20 mouse cellular contexts compared by ENCODE assay signal in genomic region chr3:121308935-121309334, GRCm38 (mm10). TPM values are rescaled to one million over a fixed set of nuclear protein-coding genes. Genes with fewer than 3 reads are reported as not detected.
DNase-seq lines count a peak whose midpoint lies in the region; ATAC-seq and TF ChIP-seq lines count a peak whose summit lies in the region.
"Had no signal": no experiment of that assay in that cellular context is flagged by ENCODE, and none has a peak within 500 bp of the region (broad histone marks: within the 10 kb centered on the region; RNA-seq: fewer than 3 reads in every experiment).

No protein-coding gene starts in this region.

- ATAC-seq in embryonic facial prominence, embryonic 12.5 days (ENCODE audit: insufficient number of reproducible peaks, insufficient read depth, low FRiP score, low TSS enrichment): peak; percentile 48; the same call in 1 of the 2 replicates
- 0 out of 2 replicates have a peak, but pooled peaks have one; percentile 24 for ATAC-seq in intestine, embryonic 14.5 days (replicated peaks; ENCODE audit: low FRiP score, low TSS enrichment, low read depth)
- no peak for ATAC-seq in intestine, postnatal 0 days
- 0 out of 2 replicates have a peak, but pooled peaks have one; percentile 28 for ATAC-seq in stomach, embryonic 16.5 days (ENCODE audit: insufficient read depth, low FRiP score)
- no peak for ATAC-seq in stomach, postnatal 0 days (ENCODE audit: low FRiP score, low TSS enrichment)

- no peak for TF ChIP-seq EP300 in stomach, postnatal 0 days (optimal IDR thresholded peaks at IDR 0.05)

- no peaks in the 10 kb centered on the region for H3K9me3 ChIP-seq in embryonic facial prominence, embryonic 12.5 days
- H3K9me3 ChIP-seq in embryonic facial prominence, embryonic 10.5 days: no peaks in the 10 kb centered on the region
- H3K9me3 ChIP-seq in intestine, embryonic 14.5 days (ENCODE audit: control insufficient read depth, low read length): no peaks in the 10 kb centered on the region
- no peaks in the 10 kb centered on the region for H3K9me3 ChIP-seq in intestine, postnatal 0 days (ENCODE audit: control insufficient read depth)
- H3K9me3 ChIP-seq in stomach, embryonic 16.5 days (replicated peaks; ENCODE audit: control insufficient read depth, low read length): no peaks in the 10 kb centered on the region
- H3K9me3 ChIP-seq in stomach, postnatal 0 days (ENCODE audit: control insufficient read depth, low read length): no peaks in the 10 kb centered on the region
- H3K9me3 ChIP-seq: heart, embryonic 13.5 days; limb, embryonic 15.5 days had no signal

- WGBS in embryonic facial prominence, embryonic 12.5 days: 83% methylated on average over 5 of the region's 5 CpGs
- 90% methylated on average over 5 of the region's 5 CpGs for whole genome bisulfite sequencing in embryonic facial prominence, embryonic 10.5 days
- WGBS in intestine, embryonic 14.5 days: 74% methylated on average over 5 of the region's 5 CpGs
- WGBS in intestine, postnatal 0 days: 72% methylated on average over 5 of the region's 5 CpGs
- 85% methylated on average over 5 of the region's 5 CpGs for WGBS in stomach, embryonic 16.5 days
- 82% methylated on average over 5 of the region's 5 CpGs for WGBS in stomach, postnatal 0 days

- no peaks in the 10 kb centered on the region for H3K27me3 ChIP-seq in embryonic facial prominence, embryonic 12.5 days
- no peaks in the 10 kb centered on the region for H3K27me3 ChIP-seq in embryonic facial prominence, embryonic 10.5 days (replicated peaks; ENCODE audit: low read depth, poor library complexity, severe bottlenecking)
- H3K27me3 ChIP-seq in intestine, embryonic 14.5 days (replicated peaks; ENCODE audit: control insufficient read depth, insufficient read depth, low read length): no peaks in the 10 kb centered on the region
- H3K27me3 ChIP-seq in intestine, postnatal 0 days (replicated peaks; ENCODE audit: control insufficient read depth, insufficient read depth, low read length): no peaks in the 10 kb centered on the region
- H3K27me3 ChIP-seq in stomach, embryonic 16.5 days (ENCODE audit: control insufficient read depth, insufficient read depth, low read length): no peaks in the 10 kb centered on the region
- no peaks in the 10 kb centered on the region for H3K27me3 ChIP-seq in stomach, postnatal 0 days (ENCODE audit: control insufficient read depth, insufficient read depth, low read length)
- H3K27me3 ChIP-seq: heart, embryonic 13.5 days; limb, embryonic 15.5 days had no signal

- TF ChIP-seq CTCF in intestine, postnatal 0 days (IDR thresholded peaks at IDR 0.05; ENCODE audit: low read depth): no peak
- no peak for TF ChIP-seq CTCF in stomach, postnatal 0 days (IDR thresholded peaks at IDR 0.05; ENCODE audit: low read depth)

- 0 out of 2 replicates have a peak, but pooled peaks cover 7% of the 10 kb centered on the region for H3K4me1 ChIP-seq in embryonic facial prominence, embryonic 12.5 days
- H3K4me1 ChIP-seq in embryonic facial prominence, embryonic 10.5 days: peaks cover 8% of the 10 kb centered on the region
- peaks cover 18% of the 10 kb centered on the region; the same call in 1 of the 2 replicates for H3K4me1 ChIP-seq in intestine, embryonic 14.5 days (replicated peaks; ENCODE audit: control insufficient read depth, insufficient read depth, low read length)
- H3K4me1 ChIP-seq in intestine, postnatal 0 days (replicated peaks; ENCODE audit: control insufficient read depth, insufficient read depth, low read length): no peaks in the 10 kb centered on the region
- H3K4me1 ChIP-seq in stomach, embryonic 16.5 days (ENCODE audit: control insufficient read depth, insufficient read depth, low read length): peaks cover 6% of the 10 kb centered on the region
- H3K4me1 ChIP-seq in stomach, postnatal 0 days (replicated peaks; ENCODE audit: control insufficient read depth, insufficient read depth): no peaks in the 10 kb centered on the region
- H3K4me1 ChIP-seq: heart, embryonic 13.5 days; limb, embryonic 15.5 days had no signal

- H3K4me3 ChIP-seq in embryonic facial prominence, embryonic 12.5 days: no peak overlapping the region
- no peak overlapping the region for H3K4me3 ChIP-seq in embryonic facial prominence, embryonic 10.5 days
- no peak overlapping the region for H3K4me3 ChIP-seq in intestine, embryonic 14.5 days (ENCODE audit: low read depth, low read length)
- no peak overlapping the region for H3K4me3 ChIP-seq in intestine, postnatal 0 days (ENCODE audit: low read depth, low read length)
- H3K4me3 ChIP-seq in stomach, embryonic 16.5 days (replicated peaks; ENCODE audit: low read length): no peak overlapping the region
- H3K4me3 ChIP-seq in stomach, postnatal 0 days (ENCODE audit: low read depth, low read length): no peak overlapping the region
- H3K4me3 ChIP-seq: heart, embryonic 13.5 days; limb, embryonic 15.5 days; myocyte had no signal

- no peak overlapping the region for H3K4me2 ChIP-seq in embryonic facial prominence, embryonic 12.5 days (replicated peaks)
- no peak overlapping the region for H3K4me2 ChIP-seq in intestine, embryonic 14.5 days (ENCODE audit: low read length)
- no peak overlapping the region for H3K4me2 ChIP-seq in intestine, postnatal 0 days (replicated peaks; ENCODE audit: low read depth)
- H3K4me2 ChIP-seq in stomach, embryonic 16.5 days (ENCODE audit: low read depth, low read length): no peak overlapping the region
- H3K4me2 ChIP-seq in stomach, postnatal 0 days (replicated peaks; ENCODE audit: low read depth): no peak overlapping the region
- H3K4me2 ChIP-seq: heart, embryonic 13.5 days; limb, embryonic 15.5 days had no signal

- no peak for DNase-seq in embryonic facial prominence, embryonic 10.5 days (ENCODE audit: low spot score)
- DNase-seq in intestine, embryonic 14.5 days (ENCODE audit: low spot score): no peak
- no peak for DNase-seq in stomach, postnatal 0 days (ENCODE audit: low spot score)
- DNase-seq in right cerebral cortex, postnatal 14 days: no peak
- DNase-seq in embryo, embryonic 9.5 days (ENCODE audit: extremely low spot score): no peak
- DNase-seq: adrenal gland, adult 8-10 months; cerebellum, adult 9-10 months; heart, adult 18-20 months; heart, postnatal 36 days; kidney, adult 18-20 months; liver, postnatal 0 days; lung, postnatal 14 days; thymus, postnatal 14 days had no signal

- no peak overlapping the region for H3K27ac ChIP-seq in embryonic facial prominence, embryonic 12.5 days
- H3K27ac ChIP-seq in embryonic facial prominence, embryonic 10.5 days (replicated peaks): no peak overlapping the region
- no peak overlapping the region for H3K27ac ChIP-seq in intestine, embryonic 14.5 days (ENCODE audit: low read depth)
- no peak overlapping the region for H3K27ac ChIP-seq in intestine, postnatal 0 days (ENCODE audit: low read depth, low read length)
- H3K27ac ChIP-seq in stomach, embryonic 16.5 days (ENCODE audit: low read length): no peak overlapping the region
- no peak overlapping the region for H3K27ac ChIP-seq in stomach, postnatal 0 days (replicated peaks)
- H3K27ac ChIP-seq: heart, embryonic 13.5 days; kidney, postnatal 0 days; limb, embryonic 15.5 days had no signal

- no peak overlapping the region for H3K9ac ChIP-seq in embryonic facial prominence, embryonic 12.5 days
- H3K9ac ChIP-seq in intestine, embryonic 14.5 days (ENCODE audit: low read length): no peak overlapping the region
- no peak overlapping the region for H3K9ac ChIP-seq in intestine, postnatal 0 days (ENCODE audit: low read depth, low read length)
- no peak overlapping the region for H3K9ac ChIP-seq in stomach, embryonic 16.5 days (ENCODE audit: low read length)
- no peak overlapping the region for H3K9ac ChIP-seq in stomach, postnatal 0 days (ENCODE audit: low read length)
- H3K9ac ChIP-seq: heart, embryonic 13.5 days; limb, embryonic 15.5 days; liver, postnatal 0 days had no signal

- no peaks in the 10 kb centered on the region for H3K36me3 ChIP-seq in embryonic facial prominence, embryonic 12.5 days
- H3K36me3 ChIP-seq in embryonic facial prominence, embryonic 10.5 days (replicated peaks): peaks cover 9% of the 10 kb centered on the region; the same call in 1 of the 2 replicates
- H3K36me3 ChIP-seq in intestine, embryonic 14.5 days (ENCODE audit: control insufficient read depth, insufficient read depth, low read length): no peaks in the 10 kb centered on the region
- no peaks in the 10 kb centered on the region for H3K36me3 ChIP-seq in intestine, postnatal 0 days (ENCODE audit: control insufficient read depth, insufficient read depth)
- H3K36me3 ChIP-seq in stomach, embryonic 16.5 days (ENCODE audit: control insufficient read depth, insufficient read depth, low read length): no peaks in the 10 kb centered on the region
- no peaks in the 10 kb centered on the region; the same call in 1 of the 2 replicates for H3K36me3 ChIP-seq in stomach, postnatal 0 days (ENCODE audit: control insufficient read depth, insufficient read depth, low read length)

RNA-seq across cellular contexts. Expression of gene Alg14, which starts 17.4 kb away (rescaled TPM):
- polyA plus RNA-seq in embryonic facial prominence, embryonic 12.5 days (2016; fragmentation: Nextera tagmentation; extraction: Ambion mirVana): 31.1 and 33.6 TPM in 2 replicates
- 30.7 and 34.3 TPM in 2 replicates for polyA plus RNA-seq in embryonic facial prominence, embryonic 10.5 days (2016; fragmentation: Nextera tagmentation; extraction: Ambion mirVana)
- 43.0 and 46.8 TPM in 2 replicates for polyA plus RNA-seq in intestine, embryonic 14.5 days (2014; fragmentation: Nextera tagmentation; extraction: Ambion mirVana)
- polyA plus RNA-seq in intestine, postnatal 0 days (2015; fragmentation: Nextera tagmentation; extraction: Ambion mirVana): 25.6 and 26.1 TPM in 2 replicates
- polyA plus RNA-seq in stomach, embryonic 16.5 days (2015; fragmentation: Nextera tagmentation; extraction: Ambion mirVana): 43.2 and 45.8 TPM in 2 replicates
- polyA plus RNA-seq in stomach, postnatal 0 days (2015; fragmentation: Nextera tagmentation; extraction: Ambion mirVana): 35.3 and 35.7 TPM in 2 replicates

RNA-seq across cellular contexts. Expression of gene Tmem56, which starts 26.0 kb away (rescaled TPM):
- polyA plus RNA-seq in embryonic facial prominence, embryonic 12.5 days (2016; fragmentation: Nextera tagmentation; extraction: Ambion mirVana): 0.90 and 1.0 TPM in 2 replicates
- 0.81 and 0.84 TPM in 2 replicates for polyA plus RNA-seq in embryonic facial prominence, embryonic 10.5 days (2016; fragmentation: Nextera tagmentation; extraction: Ambion mirVana)
- polyA plus RNA-seq in intestine, embryonic 14.5 days (2014; fragmentation: Nextera tagmentation; extraction: Ambion mirVana): 0.65 and 0.91 TPM in 2 replicates
- polyA plus RNA-seq in intestine, postnatal 0 days (2015; fragmentation: Nextera tagmentation; extraction: Ambion mirVana): 6.0 and 6.8 TPM in 2 replicates
- polyA plus RNA-seq in stomach, embryonic 16.5 days (2015; fragmentation: Nextera tagmentation; extraction: Ambion mirVana): 1.9 and 2.3 TPM in 2 replicates
- 2.6 TPM in 2 replicates for polyA plus RNA-seq in stomach, postnatal 0 days (2015; fragmentation: Nextera tagmentation; extraction: Ambion mirVana)

Comparison
In these comparisons a context has a peak if more than half of its experiments do, and no peak if none do; other contexts are left out.
1. ATAC-seq: peak in embryonic facial prominence, embryonic 12.5 days (single experiment), intestine, embryonic 14.5 days (single experiment) and stomach, embryonic 16.5 days (single experiment); none in intestine, postnatal 0 days (single experiment) and stomach, postnatal 0 days (single experiment).